Mouse (Mus musculus) megakaryocyte, adult 5-6 weeks (primary cell): ENCODE measurements around the gene 4930516K23Rik. TPM values are rescaled to one million over a fixed set of nuclear protein-coding genes. Genes with fewer than 3 reads are reported as not detected.

Source experiments
- ATAC-seq: 2 replicates; pipeline ENCODE4 v1.8.0; 2016; ENCODE audit warnings: mild to moderate bottlenecking, inconsistent platforms; ENCODE audit not compliant: poor library complexity, severe bottlenecking
- total RNA-seq, 2 experiments: library from RNA; stranded (forward) in 1 of 2; stranded (reverse) in 1 of 2; fragments of 153-499, 151-499 nt in 1 of 2; fragments of 221-1000, 200-1000 nt in 1 of 2; gene quantifications; 2 replicates each; pipeline versions ENCODE4 v1.2.3 to v1.2.4; 2015 to 2017

The 4930516K23Rik gene
- total RNA-seq (2015) = not detected in 2 replicates
- total RNA-seq (2017) = 0.55 TPM in 1 of 2 replicates, not detected in the other

DNA sequence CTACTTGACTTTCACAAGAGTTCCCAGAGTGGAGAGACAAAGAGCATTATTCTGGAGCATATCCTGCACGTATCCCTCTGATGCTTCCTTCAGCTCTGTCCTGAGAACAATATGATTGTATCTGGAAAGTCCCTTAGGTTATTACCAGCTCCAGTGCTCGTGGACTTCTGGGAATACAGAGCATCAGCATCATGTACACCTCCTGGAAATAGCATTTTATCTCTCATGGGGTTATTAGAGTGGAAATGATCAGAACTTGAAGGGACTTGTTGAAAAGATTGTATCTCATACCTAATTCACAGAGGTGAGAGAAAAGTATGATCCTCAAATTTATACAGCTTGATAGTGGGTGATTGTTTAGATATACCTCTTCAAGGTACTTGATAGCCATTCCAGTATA lies at the start of gene 4930516K23Rik:
Gene 4930516K23Rik, minus strand, starts transcription at position 101 of the 400 bp plus-strand sequence.
- no peak for ATAC-seq

GRCm38 (mm10) chr7:104104757-104104972 lies 43.4 kb upstream of the 4930516K23Rik start, which contains the start of gene Olfr646:
Gene Olfr646, plus strand, starts transcription at chr7:104104873.
- ATAC-seq = no peak

DNA sequence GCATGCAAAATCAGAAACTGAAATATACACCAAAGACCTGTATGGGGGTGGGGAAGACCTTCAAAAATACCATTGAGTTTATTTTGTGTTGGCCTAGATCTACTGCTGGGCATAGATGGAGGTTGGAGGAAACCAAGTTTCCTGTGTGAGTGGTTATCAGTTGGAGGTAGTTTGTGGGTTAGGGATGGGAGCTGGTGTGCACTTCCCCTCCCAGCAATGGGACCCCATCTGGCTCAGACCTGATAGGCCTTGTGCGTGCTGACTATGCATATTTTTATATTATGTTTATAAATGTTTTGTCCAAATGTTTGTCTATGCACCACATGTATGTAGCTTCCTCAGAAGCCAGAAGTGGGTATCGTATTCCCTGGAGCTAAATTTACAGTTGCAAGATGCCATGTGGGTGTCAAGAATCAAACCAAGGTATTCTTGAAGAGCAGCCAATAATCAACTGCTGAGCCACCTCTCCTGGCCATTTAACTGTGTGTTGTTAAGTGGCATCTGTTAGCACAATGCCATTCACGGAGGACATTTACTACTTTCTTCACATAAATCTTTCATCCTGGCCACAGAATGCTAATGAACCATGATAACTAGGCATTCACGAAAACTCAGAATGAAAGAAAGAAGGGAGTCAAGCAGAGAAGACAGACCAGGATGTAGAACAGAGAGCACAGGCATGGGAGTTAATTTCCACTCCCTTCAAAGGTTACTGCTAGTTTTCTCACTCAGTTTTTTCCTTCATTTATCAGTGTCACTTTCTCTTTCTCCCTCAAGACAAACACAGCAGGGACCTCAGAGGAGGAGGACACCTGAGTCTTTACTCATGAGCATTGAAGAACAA lies 42.9 kb upstream of the 4930516K23Rik start:
- ATAC-seq = 0 out of 2 replicates have a peak, but pooled peaks have one; percentile 40

DNA sequence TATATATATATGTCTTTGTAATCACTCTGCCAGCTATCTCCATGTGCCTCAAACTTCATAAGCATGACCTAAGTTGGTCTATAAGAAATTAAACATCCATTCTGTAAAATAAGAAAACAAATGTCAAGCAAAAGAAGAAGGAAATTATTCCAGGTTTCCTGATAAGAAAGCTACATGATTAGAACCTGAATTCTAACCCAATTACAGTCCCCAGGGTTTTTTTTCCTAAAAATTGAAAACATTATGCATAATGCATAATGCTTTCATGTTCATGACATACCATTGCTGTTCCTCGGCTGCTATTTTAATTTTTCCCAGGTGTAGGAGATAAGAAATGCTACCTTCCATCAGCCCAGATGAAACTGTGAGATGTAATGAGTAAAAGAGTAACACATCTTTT lies 24.1 kb upstream of the 4930516K23Rik start, which contains the start of gene Olfr645:
Gene Olfr645, minus strand, starts transcription at position 101 of the 400 bp plus-strand sequence.
- no peak for ATAC-seq

DNA sequence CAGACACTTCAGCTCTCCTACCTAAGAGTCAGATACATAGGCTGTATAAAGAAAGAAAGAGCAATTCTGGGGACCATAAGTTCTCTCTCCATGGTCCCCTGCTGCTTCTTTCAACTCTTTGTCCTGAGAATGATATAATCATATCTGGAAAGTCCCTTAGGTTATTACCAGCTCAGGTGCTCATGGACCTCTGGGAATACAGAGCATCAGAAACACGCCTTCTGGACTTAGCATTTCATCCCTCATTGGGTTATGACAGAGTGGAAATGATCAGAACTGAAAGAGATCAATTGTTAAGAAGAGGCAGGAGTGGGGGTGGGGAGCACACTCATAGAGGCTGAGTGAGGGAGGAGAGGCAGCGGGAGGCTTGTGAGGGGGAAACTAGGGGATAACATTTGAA lies 10.5 kb upstream of the 4930516K23Rik start, which contains the start of gene Olfr644:
Gene Olfr644, minus strand, starts transcription at position 101 of the 400 bp plus-strand sequence.
- no peak for ATAC-seq

DNA sequence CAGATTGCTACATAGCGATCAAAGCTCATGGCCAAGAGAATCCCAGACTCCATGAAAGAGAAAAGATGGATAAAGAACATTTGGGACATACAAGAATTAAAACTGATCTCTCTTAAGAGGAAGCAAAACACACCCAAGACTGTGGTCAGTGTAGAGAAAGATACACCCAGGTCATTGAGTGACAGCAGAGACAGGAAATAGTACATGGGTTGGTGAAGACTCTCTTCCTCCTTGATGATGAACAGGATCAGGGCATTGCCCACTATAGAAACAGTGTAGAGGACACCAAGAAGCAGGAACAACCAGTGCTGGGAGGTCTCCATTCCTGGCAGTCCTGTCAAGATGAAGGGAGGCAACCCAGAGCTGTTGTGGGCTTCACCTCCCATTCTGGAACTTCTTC lies 2.0 kb downstream of the 4930516K23Rik start:
- ATAC-seq = peak; percentile 64

- no peak for ATAC-seq
Observed at GRCm38 (mm10) chr7:104052566-104052965, 8.7 kb downstream of the 4930516K23Rik start, which contains the start of gene Olfr642. Gene Olfr642, minus strand, starts transcription at chr7:104052666.

- peak; percentile 82 for ATAC-seq
Observed at GRCm38 (mm10) chr7:104050745-104051144, 10.5 kb downstream of the 4930516K23Rik start.

- no peak for ATAC-seq
Observed at GRCm38 (mm10) chr7:104035145-104035544, 26.1 kb downstream of the 4930516K23Rik start, which contains the start of gene Olfr641. Gene Olfr641, plus strand, starts transcription at chr7:104035445.

GRCm38 (mm10) chr7:104026978-104027377 lies 34.3 kb downstream of the 4930516K23Rik start:
- peak; percentile 91 for ATAC-seq

DNA sequence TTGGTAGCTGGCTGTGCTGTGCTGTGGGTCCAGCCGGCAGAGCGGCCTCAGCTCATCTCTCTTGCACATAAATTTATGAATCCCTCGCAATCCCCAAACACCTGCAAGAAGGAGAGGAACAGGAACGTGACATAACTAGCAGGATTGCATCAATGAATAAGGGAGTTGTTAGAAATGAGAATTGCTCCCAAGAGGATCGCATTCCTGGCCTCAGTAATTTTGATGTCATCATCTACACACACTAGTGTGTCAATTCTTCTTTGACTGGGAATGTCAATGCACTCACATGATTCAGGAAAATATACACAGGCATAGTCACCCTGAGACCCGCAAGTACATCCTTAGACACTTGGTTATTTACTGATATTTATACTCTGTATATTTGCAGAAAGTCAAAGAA lies 35.8 kb downstream of the 4930516K23Rik start, which contains the start of gene Olfr640:
Gene Olfr640, minus strand, starts transcription at position 101 of the 400 bp plus-strand sequence.
- ATAC-seq = no peak

GRCm38 (mm10) chr7:104021651-104022050 lies 39.6 kb downstream of the 4930516K23Rik start:
- ATAC-seq = peak; percentile 82

DNA sequence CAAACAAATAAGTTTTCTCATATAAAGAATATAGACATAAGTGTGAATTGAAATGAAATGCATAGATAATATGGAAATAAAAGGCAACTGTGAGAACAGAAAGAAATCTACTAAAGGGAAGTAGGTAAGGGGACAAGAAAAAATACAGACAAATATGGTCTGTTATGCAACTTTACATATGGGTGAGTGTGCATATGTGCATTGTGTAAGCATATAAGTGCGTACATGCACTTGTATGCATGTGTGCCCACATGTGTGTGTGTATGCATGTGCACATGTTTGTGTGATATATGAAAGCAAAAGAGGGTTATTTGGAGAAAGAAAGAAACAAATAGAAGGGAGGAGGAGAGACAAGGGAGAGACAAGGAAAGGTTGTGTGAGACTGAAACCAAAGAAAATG lies 42.3 kb downstream of the 4930516K23Rik start:
- ATAC-seq = peak; percentile 44

GRCm38 (mm10) chr7:104017203-104017602 lies 44.0 kb downstream of the 4930516K23Rik start, which contains the start of gene Olfr639:
Gene Olfr639, minus strand, starts transcription at chr7:104017303.
- ATAC-seq = no peak

Other genes starting within 250 kb of the 4930516K23Rik start
- 43.0 and 130 TPM in 2 replicates for gene Hbb-bt, start 247.4 kb downstream of the 4930516K23Rik start, total RNA-seq (2015)
- gene Hbb-bt, start 247.4 kb downstream of the 4930516K23Rik start, total RNA-seq (2017) = 14.3 and 23.0 TPM in 2 replicates
- 106 and 274 TPM in 2 replicates for gene Hbb-bs, start 233.3 kb downstream of the 4930516K23Rik start, total RNA-seq (2015)
- 71.1 and 121 TPM in 2 replicates for gene Hbb-bs, start 233.3 kb downstream of the 4930516K23Rik start, total RNA-seq (2017)
- gene Hbb-bh2, start 220.9 kb downstream of the 4930516K23Rik start, total RNA-seq (2015) = not detected in 2 replicates
- gene Hbb-bh2, start 220.9 kb downstream of the 4930516K23Rik start, total RNA-seq (2017) = not detected in 2 replicates
- gene Hbb-bh1, start 218.3 kb downstream of the 4930516K23Rik start, total RNA-seq (2015) = not detected in 2 replicates
- not detected in 2 replicates for gene Hbb-bh1, start 218.3 kb downstream of the 4930516K23Rik start, total RNA-seq (2017)
- not detected in 2 replicates for gene Hbb-y, start 208.2 kb downstream of the 4930516K23Rik start, total RNA-seq (2015)
- gene Hbb-y, start 208.2 kb downstream of the 4930516K23Rik start, total RNA-seq (2017) = not detected in 2 replicates
- not detected in 2 replicates for gene Olfr66, start 175.2 kb downstream of the 4930516K23Rik start, total RNA-seq (2015)
- not detected in 2 replicates for gene Olfr66, start 175.2 kb downstream of the 4930516K23Rik start, total RNA-seq (2017)
- gene Olfr64, start 167.0 kb downstream of the 4930516K23Rik start, total RNA-seq (2015) = not detected in 2 replicates
- gene Olfr64, start 167.0 kb downstream of the 4930516K23Rik start, total RNA-seq (2017) = not detected in 2 replicates
- not detected in 2 replicates for gene Olfr65, start 158.0 kb downstream of the 4930516K23Rik start, total RNA-seq (2015)
- gene Olfr65, start 158.0 kb downstream of the 4930516K23Rik start, total RNA-seq (2017) = not detected in 2 replicates
- gene Olfr631, start 132.6 kb downstream of the 4930516K23Rik start, total RNA-seq (2015) = not detected in 2 replicates
- gene Olfr631, start 132.6 kb downstream of the 4930516K23Rik start, total RNA-seq (2017) = not detected in 2 replicates
- gene Olfr632, start 127.1 kb downstream of the 4930516K23Rik start, total RNA-seq (2015) = not detected in 2 replicates
- gene Olfr632, start 127.1 kb downstream of the 4930516K23Rik start, total RNA-seq (2017) = not detected in 2 replicates
- not detected in 2 replicates for gene Olfr633, start 117.0 kb downstream of the 4930516K23Rik start, total RNA-seq (2015)
- not detected in 2 replicates for gene Olfr633, start 117.0 kb downstream of the 4930516K23Rik start, total RNA-seq (2017)
- not detected in 2 replicates for gene Olfr635, start 90.3 kb downstream of the 4930516K23Rik start, total RNA-seq (2015)
- not detected in 2 replicates for gene Olfr635, start 90.3 kb downstream of the 4930516K23Rik start, total RNA-seq (2017)
- gene Olfr638, start 62.7 kb downstream of the 4930516K23Rik start, total RNA-seq (2015) = not detected in 2 replicates
- not detected in 2 replicates for gene Olfr638, start 62.7 kb downstream of the 4930516K23Rik start, total RNA-seq (2017)
- gene Olfr639, start 44.1 kb downstream of the 4930516K23Rik start, total RNA-seq (2015) = not detected in 2 replicates
- not detected in 2 replicates for gene Olfr639, start 44.1 kb downstream of the 4930516K23Rik start, total RNA-seq (2017)
- not detected in 2 replicates for gene Olfr640, start 35.9 kb downstream of the 4930516K23Rik start, total RNA-seq (2015)
- not detected in 2 replicates for gene Olfr640, start 35.9 kb downstream of the 4930516K23Rik start, total RNA-seq (2017)
- not detected in 2 replicates for gene Olfr641, start 26.0 kb downstream of the 4930516K23Rik start, total RNA-seq (2015)
- not detected in 2 replicates for gene Olfr641, start 26.0 kb downstream of the 4930516K23Rik start, total RNA-seq (2017)
- gene Olfr642, start 8.8 kb downstream of the 4930516K23Rik start, total RNA-seq (2015) = not detected in 2 replicates
- not detected in 2 replicates for gene Olfr642, start 8.8 kb downstream of the 4930516K23Rik start, total RNA-seq (2017)
- not detected in 2 replicates for gene Olfr644, start 10.4 kb upstream of the 4930516K23Rik start, total RNA-seq (2015)
- gene Olfr644, start 10.4 kb upstream of the 4930516K23Rik start, total RNA-seq (2017) = not detected in 2 replicates
- gene Olfr645, start 24.0 kb upstream of the 4930516K23Rik start, total RNA-seq (2015) = not detected in 2 replicates
- not detected in 2 replicates for gene Olfr645, start 24.0 kb upstream of the 4930516K23Rik start, total RNA-seq (2017)
- gene Olfr646, start 43.4 kb upstream of the 4930516K23Rik start, total RNA-seq (2015) = not detected in 2 replicates
- gene Olfr646, start 43.4 kb upstream of the 4930516K23Rik start, total RNA-seq (2017) = not detected in 2 replicates
- gene Ubqln5, start 68.4 kb upstream of the 4930516K23Rik start, total RNA-seq (2015) = not detected in 2 replicates
- gene Ubqln5, start 68.4 kb upstream of the 4930516K23Rik start, total RNA-seq (2017) = not detected in 2 replicates
- not detected in 2 replicates for gene Olfr643, start 76.0 kb upstream of the 4930516K23Rik start, total RNA-seq (2015)
- not detected in 2 replicates for gene Olfr643, start 76.0 kb upstream of the 4930516K23Rik start, total RNA-seq (2017)
- gene Ubqln3, start 81.8 kb upstream of the 4930516K23Rik start, total RNA-seq (2015) = not detected in 2 replicates
- gene Ubqln3, start 81.8 kb upstream of the 4930516K23Rik start, total RNA-seq (2017) = not detected in 2 replicates
- gene Ubqlnl, start 89.1 kb upstream of the 4930516K23Rik start, total RNA-seq (2015) = not detected in 2 replicates
- not detected in 2 replicates for gene Ubqlnl, start 89.1 kb upstream of the 4930516K23Rik start, total RNA-seq (2017)
- not detected in 2 replicates for gene Olfm5, start 103.4 kb upstream of the 4930516K23Rik start, total RNA-seq (2015)
- gene Olfm5, start 103.4 kb upstream of the 4930516K23Rik start, total RNA-seq (2017) = not detected in 2 replicates
- gene Olfr648, start 121.9 kb upstream of the 4930516K23Rik start, total RNA-seq (2015) = 0.16 and 0.38 TPM in 2 replicates
- gene Olfr648, start 121.9 kb upstream of the 4930516K23Rik start, total RNA-seq (2017) = 0.04 TPM in 1 of 2 replicates, not detected in the other
- not detected in 2 replicates for gene Olfr649, start 134.5 kb upstream of the 4930516K23Rik start, total RNA-seq (2015)
- gene Olfr649, start 134.5 kb upstream of the 4930516K23Rik start, total RNA-seq (2017) = not detected in 2 replicates
- 0.31 and 0.50 TPM in 2 replicates for gene Trim6, start 157.3 kb upstream of the 4930516K23Rik start, total RNA-seq (2015)
- 0.70 and 1.9 TPM in 2 replicates for gene Trim6, start 157.3 kb upstream of the 4930516K23Rik start, total RNA-seq (2017)
- 21.2 and 22.8 TPM in 2 replicates for gene Trim34a, start 183.0 kb upstream of the 4930516K23Rik start, total RNA-seq (2015)
- 26.9 and 31.2 TPM in 2 replicates for gene Trim34a, start 183.0 kb upstream of the 4930516K23Rik start, total RNA-seq (2017)
- 12.2 and 13.9 TPM in 2 replicates for gene Trim5, start 226.6 kb upstream of the 4930516K23Rik start, total RNA-seq (2015)
- 12.9 and 13.9 TPM in 2 replicates for gene Trim5, start 226.6 kb upstream of the 4930516K23Rik start, total RNA-seq (2017)